Mouse (Mus musculus): ENCODE measurements around the gene Anks4b. TPM values are rescaled to one million over a fixed set of nuclear protein-coding genes. Genes with fewer than 3 reads are reported as not detected.

Anks4b gene
- polyA plus RNA-seq (2015; fragmentation: Nextera tagmentation; extraction: Ambion mirVana) = 15.7 and 15.9 TPM in 2 replicates

- no peaks in the 10 kb centered on the region for H3K36me3 ChIP-seq (ENCODE audit: control insufficient read depth, insufficient read depth, low read length)
- no peaks in the 10 kb centered on the region for H3K27me3 ChIP-seq (replicated peaks; ENCODE audit: control insufficient read depth, insufficient read depth, low read length)
- no peaks in the 10 kb centered on the region for H3K9me3 ChIP-seq (ENCODE audit: control insufficient read depth, low read length)
- 61% methylated on average over 10 of the region's 10 CpGs for WGBS
- peak within 1 kb of the TSS; percentile 87 for H3K27ac ChIP-seq (ENCODE audit: low read length)
- peak within 1 kb of the TSS; percentile 49 for H3K4me3 ChIP-seq (ENCODE audit: low read length)
- H3K4me2 ChIP-seq (ENCODE audit: low read depth, low read length) = peak within 1 kb of the TSS; percentile 8
- H3K4me1 ChIP-seq (ENCODE audit: control insufficient read depth, insufficient read depth, low read length) = peaks cover 2% of the 10 kb centered on the region; the same call in 1 of the 2 replicates
- H3K9ac ChIP-seq (ENCODE audit: low read depth, low read length) = peak within 1 kb of the TSS; percentile 74
- ATAC-seq = peak; percentile 93
These were observed at the start of gene Anks4b for GRCm38 (mm10) chr7:120173603-120174244. Gene Anks4b, plus strand, starts transcription at chr7:120173858.

GRCm38 (mm10) chr7:120124844-120125243 lies 48.8 kb upstream of the Anks4b start:
- Histone ChIP-seq H3K9ac (ENCODE audit: low read depth, low read length) (0 out of 2 replicates have a peak overlapping the region, but pooled peaks have one; percentile 43), H3K9me3 (ENCODE audit: control insufficient read depth, low read length) (no peaks in the 10 kb centered on the region), H3K36me3 (ENCODE audit: control insufficient read depth, insufficient read depth, low read length) (no peaks in the 10 kb centered on the region), H3K4me2 (ENCODE audit: low read depth, low read length) (no peak overlapping the region), H3K27me3 (replicated peaks; ENCODE audit: control insufficient read depth, insufficient read depth, low read length) (no peaks in the 10 kb centered on the region), H3K4me3 (ENCODE audit: low read length) (no peak overlapping the region), H3K27ac (ENCODE audit: low read length) (no peak overlapping the region), H3K4me1 (ENCODE audit: control insufficient read depth, insufficient read depth, low read length) (0 out of 2 replicates have a peak, but pooled peaks cover 9% of the 10 kb centered on the region)
- peak; percentile 85 for ATAC-seq
- 2% methylated on average over 3 of the region's 3 CpGs for WGBS

- H3K9me3 ChIP-seq (ENCODE audit: control insufficient read depth, low read length) = no peaks in the 10 kb centered on the region
- no peaks in the 10 kb centered on the region for H3K36me3 ChIP-seq (ENCODE audit: control insufficient read depth, insufficient read depth, low read length)
- no peak overlapping the region for H3K9ac ChIP-seq (ENCODE audit: low read depth, low read length)
- H3K27me3 ChIP-seq (replicated peaks; ENCODE audit: control insufficient read depth, insufficient read depth, low read length) = no peaks in the 10 kb centered on the region
- no peak overlapping the region for H3K4me2 ChIP-seq (ENCODE audit: low read depth, low read length)
- WGBS = 43% methylated on average over 5 of the region's 5 CpGs
- H3K4me3 ChIP-seq (ENCODE audit: low read length) = no peak overlapping the region
- ATAC-seq = no peak
- H3K27ac ChIP-seq (ENCODE audit: low read length) = no peak overlapping the region
- H3K4me1 ChIP-seq (ENCODE audit: control insufficient read depth, insufficient read depth, low read length) = 0 out of 2 replicates have a peak, but pooled peaks cover 9% of the 10 kb centered on the region
These were observed 46.5 kb upstream of the Anks4b start for GRCm38 (mm10) chr7:120126976-120127685.

GRCm38 (mm10) chr7:120127686-120128059 lies 46.0 kb upstream of the Anks4b start:
- WGBS = 46% methylated on average over 4 of the region's 4 CpGs
- Histone ChIP-seq H3K9ac (ENCODE audit: low read depth, low read length) (no peak overlapping the region), H3K36me3 (ENCODE audit: control insufficient read depth, insufficient read depth, low read length) (no peaks in the 10 kb centered on the region), H3K27me3 (replicated peaks; ENCODE audit: control insufficient read depth, insufficient read depth, low read length) (no peaks in the 10 kb centered on the region), H3K27ac (ENCODE audit: low read length) (no peak overlapping the region), H3K4me3 (ENCODE audit: low read length) (no peak overlapping the region), H3K4me2 (ENCODE audit: low read depth, low read length) (no peak overlapping the region), H3K9me3 (ENCODE audit: control insufficient read depth, low read length) (no peaks in the 10 kb centered on the region), H3K4me1 (ENCODE audit: control insufficient read depth, insufficient read depth, low read length) (0 out of 2 replicates have a peak, but pooled peaks cover 9% of the 10 kb centered on the region)
- no peak for ATAC-seq

GRCm38 (mm10) chr7:120128951-120129350 lies 44.7 kb upstream of the Anks4b start:
- H3K4me1 ChIP-seq (ENCODE audit: control insufficient read depth, insufficient read depth, low read length) = 0 out of 2 replicates have a peak, but pooled peaks cover 9% of the 10 kb centered on the region
- H3K27ac ChIP-seq (ENCODE audit: low read length) = no peak overlapping the region
- no peaks in the 10 kb centered on the region for H3K9me3 ChIP-seq (ENCODE audit: control insufficient read depth, low read length)
- no peak overlapping the region for H3K4me3 ChIP-seq (ENCODE audit: low read length)
- H3K9ac ChIP-seq (ENCODE audit: low read depth, low read length) = no peak overlapping the region
- H3K36me3 ChIP-seq (ENCODE audit: control insufficient read depth, insufficient read depth, low read length) = no peaks in the 10 kb centered on the region
- 73% methylated on average over 4 of the region's 4 CpGs for WGBS
- ATAC-seq = no peak
- H3K4me2 ChIP-seq (ENCODE audit: low read depth, low read length) = no peak overlapping the region
- H3K27me3 ChIP-seq (replicated peaks; ENCODE audit: control insufficient read depth, insufficient read depth, low read length) = no peaks in the 10 kb centered on the region

GRCm38 (mm10) chr7:120142743-120143142 lies 30.9 kb upstream of the Anks4b start:
- peak; percentile 44; the same call in 1 of the 2 replicates for ATAC-seq
- H3K4me1 ChIP-seq (ENCODE audit: control insufficient read depth, insufficient read depth, low read length) = no peaks in the 10 kb centered on the region
- WGBS = 86% methylated on average over 1 of the region's 1 CpGs

GRCm38 (mm10) chr7:120145191-120145590 lies 28.5 kb upstream of the Anks4b start, which contains the start of gene Zp2:
Gene Zp2, minus strand, starts transcription at chr7:120145291.
- H3K4me2 ChIP-seq (ENCODE audit: low read depth, low read length) = no peak within 1 kb of the TSS
- ATAC-seq = no peak
- WGBS = 74% methylated on average over 9 of the region's 9 CpGs

More at GRCm38 (mm10) chr7:120142743-120143142, 30.9 kb upstream of the Anks4b start:
- no peak overlapping the region for H3K4me2 ChIP-seq (ENCODE audit: low read depth, low read length)
- H3K27me3 ChIP-seq (replicated peaks; ENCODE audit: control insufficient read depth, insufficient read depth, low read length) = no peaks in the 10 kb centered on the region
- H3K9ac ChIP-seq (ENCODE audit: low read depth, low read length) = no peak overlapping the region
- no peaks in the 10 kb centered on the region for H3K9me3 ChIP-seq (ENCODE audit: control insufficient read depth, low read length)
- H3K27ac ChIP-seq (ENCODE audit: low read length) = no peak overlapping the region
- H3K4me3 ChIP-seq (ENCODE audit: low read length) = no peak overlapping the region
- no peaks in the 10 kb centered on the region for H3K36me3 ChIP-seq (ENCODE audit: control insufficient read depth, insufficient read depth, low read length)

GRCm38 (mm10) chr7:120150257-120150656 lies 23.4 kb upstream of the Anks4b start:
- 22% methylated on average over 3 of the region's 3 CpGs for WGBS
- Histone ChIP-seq H3K4me1 (ENCODE audit: control insufficient read depth, insufficient read depth, low read length) (no peaks in the 10 kb centered on the region; the same call in 1 of the 2 replicates), H3K4me2 (ENCODE audit: low read depth, low read length) (no peak overlapping the region), H3K9ac (ENCODE audit: low read depth, low read length) (no peak overlapping the region), H3K4me3 (ENCODE audit: low read length) (no peak overlapping the region), H3K9me3 (ENCODE audit: control insufficient read depth, low read length) (no peaks in the 10 kb centered on the region), H3K36me3 (ENCODE audit: control insufficient read depth, insufficient read depth, low read length) (no peaks in the 10 kb centered on the region), H3K27ac (ENCODE audit: low read length) (peak overlapping the region; percentile 72), H3K27me3 (replicated peaks; ENCODE audit: control insufficient read depth, insufficient read depth, low read length) (no peaks in the 10 kb centered on the region)
- peak; percentile 87 for ATAC-seq

More at GRCm38 (mm10) chr7:120145191-120145590, 28.5 kb upstream of the Anks4b start, which contains the start of gene Zp2:
- Histone ChIP-seq H3K9ac (ENCODE audit: low read depth, low read length) (no peak within 1 kb of the TSS), H3K27me3 (replicated peaks; ENCODE audit: control insufficient read depth, insufficient read depth, low read length) (no peaks in the 10 kb centered on the region), H3K4me1 (ENCODE audit: control insufficient read depth, insufficient read depth, low read length) (no peaks in the 10 kb centered on the region), H3K36me3 (ENCODE audit: control insufficient read depth, insufficient read depth, low read length) (no peaks in the 10 kb centered on the region), H3K4me3 (ENCODE audit: low read length) (no peak within 1 kb of the TSS), H3K27ac (ENCODE audit: low read length) (no peak within 1 kb of the TSS), H3K9me3 (ENCODE audit: control insufficient read depth, low read length) (no peaks in the 10 kb centered on the region)

- WGBS = 76% methylated on average over 2 of the region's 2 CpGs
- Histone ChIP-seq H3K9ac (ENCODE audit: low read depth, low read length) (no peak overlapping the region), H3K9me3 (ENCODE audit: control insufficient read depth, low read length) (no peaks in the 10 kb centered on the region), H3K27me3 (replicated peaks; ENCODE audit: control insufficient read depth, insufficient read depth, low read length) (no peaks in the 10 kb centered on the region), H3K4me2 (ENCODE audit: low read depth, low read length) (no peak overlapping the region), H3K27ac (ENCODE audit: low read length) (no peak overlapping the region), H3K4me3 (ENCODE audit: low read length) (no peak overlapping the region), H3K4me1 (ENCODE audit: control insufficient read depth, insufficient read depth, low read length) (no peaks in the 10 kb centered on the region; the same call in 1 of the 2 replicates), H3K36me3 (ENCODE audit: control insufficient read depth, insufficient read depth, low read length) (no peaks in the 10 kb centered on the region)
- no peak for ATAC-seq
These were observed 22.8 kb upstream of the Anks4b start for GRCm38 (mm10) chr7:120150898-120151297.
